Mouse (Mus musculus): ENCODE data around the gene Wdr73. TPM values are rescaled to one million over a fixed set of nuclear protein-coding genes. Genes with fewer than 3 reads are reported as not detected.
"Not testable (repeated sequence)": the region's sequence is repeated elsewhere in the genome, so short reads cannot be mapped to it uniquely, and the experiment has no call there.

The Wdr73 gene
- polyA plus RNA-seq (2014; fragmentation: Nextera tagmentation; extraction: Ambion mirVana): 32.8 and 36.1 TPM in 2 replicates

GRCm38 (mm10) chr7:80900944-80901501 lies at the start of gene Wdr73:
TSS of gene Wdr73 (minus strand) at chr7:80901269.
- ATAC-seq (ENCODE audit: low FRiP score, low TSS enrichment): peak; percentile 93
- Histone ChIP-seq H3K9ac (replicated peaks; ENCODE audit: low read length) (peak within 1 kb of the TSS; percentile 69), H3K4me2 (ENCODE audit: low read length) (peak within 1 kb of the TSS; percentile 93), H3K4me1 (ENCODE audit: control insufficient read depth, insufficient read depth, low read length) (peaks cover 21% of the 10 kb centered on the region; the same call in 1 of the 2 replicates), H3K4me3 (replicated peaks; ENCODE audit: low read depth, low read length) (peak within 1 kb of the TSS; percentile 76), H3K27ac (replicated peaks; ENCODE audit: low read depth, low read length) (peak within 1 kb of the TSS; percentile 76), H3K9me3 (ENCODE audit: control insufficient read depth, low read length) (no peaks in the 10 kb centered on the region), H3K27me3 (ENCODE audit: control insufficient read depth, insufficient read depth, low read length) (no peaks in the 10 kb centered on the region), H3K36me3 (ENCODE audit: control insufficient read depth, insufficient read depth, low read length) (peaks cover 31% of the 10 kb centered on the region)
- peak; percentile 97 for DNase-seq
- under 1% methylated on average over 36 of the region's 36 CpGs for WGBS

- peak within 1 kb of the TSS; percentile 88 for H3K9ac ChIP-seq (replicated peaks; ENCODE audit: low read length)
- H3K4me2 ChIP-seq (ENCODE audit: low read length): peak within 1 kb of the TSS; percentile 93
- peaks cover 8% of the 10 kb centered on the region; the same call in 1 of the 2 replicates for H3K36me3 ChIP-seq (ENCODE audit: control insufficient read depth, insufficient read depth, low read length)
- ATAC-seq (ENCODE audit: low FRiP score, low TSS enrichment) (peak; percentile 100), DNase-seq (peak; percentile 97)
- WGBS: 2% methylated on average over 44 of the region's 44 CpGs
- no peaks in the 10 kb centered on the region for H3K27me3 ChIP-seq (ENCODE audit: control insufficient read depth, insufficient read depth, low read length)
- peak within 1 kb of the TSS; percentile 99 for H3K27ac ChIP-seq (replicated peaks; ENCODE audit: low read depth, low read length)
- no peaks in the 10 kb centered on the region for H3K9me3 ChIP-seq (ENCODE audit: control insufficient read depth, low read length)
- peak within 1 kb of the TSS; percentile 91 for H3K4me3 ChIP-seq (replicated peaks; ENCODE audit: low read depth, low read length)
- H3K4me1 ChIP-seq (ENCODE audit: control insufficient read depth, insufficient read depth, low read length): peaks cover 18% of the 10 kb centered on the region
These were observed 46.6 kb upstream of the Wdr73 start, which contains the start of gene Sec11a for GRCm38 (mm10) chr7:80947445-80948350. TSS of gene Sec11a (minus strand) at chr7:80947780.

- no peak for DNase-seq
- Histone ChIP-seq H3K9me3 (ENCODE audit: control insufficient read depth, low read length) (no peaks in the 10 kb centered on the region), H3K4me2 (ENCODE audit: low read length) (no peak overlapping the region), H3K36me3 (ENCODE audit: control insufficient read depth, insufficient read depth, low read length) (peaks cover 5% of the 10 kb centered on the region), H3K4me3 (replicated peaks; ENCODE audit: low read depth, low read length) (no peak overlapping the region), H3K9ac (replicated peaks; ENCODE audit: low read length) (no peak overlapping the region), H3K27me3 (ENCODE audit: control insufficient read depth, insufficient read depth, low read length) (no peaks in the 10 kb centered on the region), H3K4me1 (ENCODE audit: control insufficient read depth, insufficient read depth, low read length) (no peaks in the 10 kb centered on the region), H3K27ac (replicated peaks; ENCODE audit: low read depth, low read length) (no peak overlapping the region)
- 93% methylated on average over 4 of the region's 4 CpGs for WGBS
- ATAC-seq (ENCODE audit: low FRiP score, low TSS enrichment): no peak
These were observed 38.7 kb upstream of the Wdr73 start for GRCm38 (mm10) chr7:80939808-80940207.

GRCm38 (mm10) chr7:80937304-80937666 lies 36.2 kb upstream of the Wdr73 start:
- peaks cover 26% of the 10 kb centered on the region for H3K36me3 ChIP-seq (ENCODE audit: control insufficient read depth, insufficient read depth, low read length)
- H3K4me2 ChIP-seq (ENCODE audit: low read length); H3K4me1 ChIP-seq (ENCODE audit: control insufficient read depth, insufficient read depth, low read length); H3K9ac ChIP-seq (replicated peaks; ENCODE audit: low read length); H3K27me3 ChIP-seq (ENCODE audit: control insufficient read depth, insufficient read depth, low read length); H3K4me3 ChIP-seq (replicated peaks; ENCODE audit: low read depth, low read length); H3K27ac ChIP-seq (replicated peaks; ENCODE audit: low read depth, low read length); H3K9me3 ChIP-seq (ENCODE audit: control insufficient read depth, low read length); ATAC-seq (ENCODE audit: low FRiP score, low TSS enrichment); DNase-seq: not testable (repeated sequence)

- H3K9ac ChIP-seq (replicated peaks; ENCODE audit: low read length); H3K4me3 ChIP-seq (replicated peaks; ENCODE audit: low read depth, low read length); H3K27me3 ChIP-seq (ENCODE audit: control insufficient read depth, insufficient read depth, low read length); H3K27ac ChIP-seq (replicated peaks; ENCODE audit: low read depth, low read length); H3K4me2 ChIP-seq (ENCODE audit: low read length); H3K4me1 ChIP-seq (ENCODE audit: control insufficient read depth, insufficient read depth, low read length); ATAC-seq (ENCODE audit: low FRiP score, low TSS enrichment); H3K9me3 ChIP-seq (ENCODE audit: control insufficient read depth, low read length); DNase-seq: not testable (repeated sequence)
- H3K36me3 ChIP-seq (ENCODE audit: control insufficient read depth, insufficient read depth, low read length): peaks cover 30% of the 10 kb centered on the region
- 94% methylated on average over 7 of the region's 7 CpGs for WGBS
These were observed 35.7 kb upstream of the Wdr73 start for GRCm38 (mm10) chr7:80936617-80937303.

- Histone ChIP-seq H3K27ac (replicated peaks; ENCODE audit: low read depth, low read length) (no peak overlapping the region), H3K4me2 (ENCODE audit: low read length) (no peak overlapping the region), H3K4me3 (replicated peaks; ENCODE audit: low read depth, low read length) (no peak overlapping the region), H3K9ac (replicated peaks; ENCODE audit: low read length) (no peak overlapping the region), H3K36me3 (ENCODE audit: control insufficient read depth, insufficient read depth, low read length) (peaks cover 39% of the 10 kb centered on the region), H3K27me3 (ENCODE audit: control insufficient read depth, insufficient read depth, low read length) (no peaks in the 10 kb centered on the region), H3K9me3 (ENCODE audit: control insufficient read depth, low read length) (no peaks in the 10 kb centered on the region), H3K4me1 (ENCODE audit: control insufficient read depth, insufficient read depth, low read length) (no peaks in the 10 kb centered on the region)
- DNase-seq (no peak), ATAC-seq (ENCODE audit: low FRiP score, low TSS enrichment) (no peak)
- WGBS: 94% methylated on average over 1 of the region's 1 CpGs
These were observed 34.8 kb upstream of the Wdr73 start for GRCm38 (mm10) chr7:80935834-80936233.

GRCm38 (mm10) chr7:80932777-80933176 lies 31.7 kb upstream of the Wdr73 start:
- Histone ChIP-seq H3K27me3 (ENCODE audit: control insufficient read depth, insufficient read depth, low read length) (no peaks in the 10 kb centered on the region), H3K27ac (replicated peaks; ENCODE audit: low read depth, low read length) (no peak overlapping the region), H3K4me3 (replicated peaks; ENCODE audit: low read depth, low read length) (no peak overlapping the region), H3K9me3 (ENCODE audit: control insufficient read depth, low read length) (no peaks in the 10 kb centered on the region), H3K4me1 (ENCODE audit: control insufficient read depth, insufficient read depth, low read length) (no peaks in the 10 kb centered on the region), H3K9ac (replicated peaks; ENCODE audit: low read length) (no peak overlapping the region), H3K36me3 (ENCODE audit: control insufficient read depth, insufficient read depth, low read length) (peaks cover 43% of the 10 kb centered on the region), H3K4me2 (ENCODE audit: low read length) (no peak overlapping the region)
- ATAC-seq (ENCODE audit: low FRiP score, low TSS enrichment): no peak
- 81% methylated on average over 1 of the region's 1 CpGs for WGBS
- no peak for DNase-seq

GRCm38 (mm10) chr7:80931618-80932207 lies 30.6 kb upstream of the Wdr73 start:
- no peak for DNase-seq
- Histone ChIP-seq H3K9ac (replicated peaks; ENCODE audit: low read length) (no peak overlapping the region), H3K4me3 (replicated peaks; ENCODE audit: low read depth, low read length) (no peak overlapping the region), H3K27me3 (ENCODE audit: control insufficient read depth, insufficient read depth, low read length) (no peaks in the 10 kb centered on the region), H3K36me3 (ENCODE audit: control insufficient read depth, insufficient read depth, low read length) (peaks cover 48% of the 10 kb centered on the region), H3K27ac (replicated peaks; ENCODE audit: low read depth, low read length) (no peak overlapping the region), H3K9me3 (ENCODE audit: control insufficient read depth, low read length) (no peaks in the 10 kb centered on the region), H3K4me2 (ENCODE audit: low read length) (no peak overlapping the region), H3K4me1 (ENCODE audit: control insufficient read depth, insufficient read depth, low read length) (no peaks in the 10 kb centered on the region)
- 94% methylated on average over 8 of the region's 8 CpGs for WGBS
- ATAC-seq (ENCODE audit: low FRiP score, low TSS enrichment): no peak

Measured in midbrain, embryonic 14.5 days (tissue).